Mouse (Mus musculus): ENCODE measurements at regions not wholly inside any gene's neighbourhood (a gene's known extent, or its start where the extent isn't known, plus 50 kb on each side); places are given as distances from the start of the nearest gene placed in this dataset.

- CTCF ChIA-PET = no interaction called here
Measured at GRCm38 (mm10) chr2:50832471-50832870, 316.4 kb downstream of the Rnd3 start.

- CTCF ChIA-PET = interaction anchor here (0.7 kb wide), 1 partner anchor 221 kb away, joined by 4 read pairs; no protein-coding TSS in a partner anchor
Measured at GRCm38 (mm10) chr2:50830056-50830720, 318.7 kb downstream of the Rnd3 start.

DNA sequence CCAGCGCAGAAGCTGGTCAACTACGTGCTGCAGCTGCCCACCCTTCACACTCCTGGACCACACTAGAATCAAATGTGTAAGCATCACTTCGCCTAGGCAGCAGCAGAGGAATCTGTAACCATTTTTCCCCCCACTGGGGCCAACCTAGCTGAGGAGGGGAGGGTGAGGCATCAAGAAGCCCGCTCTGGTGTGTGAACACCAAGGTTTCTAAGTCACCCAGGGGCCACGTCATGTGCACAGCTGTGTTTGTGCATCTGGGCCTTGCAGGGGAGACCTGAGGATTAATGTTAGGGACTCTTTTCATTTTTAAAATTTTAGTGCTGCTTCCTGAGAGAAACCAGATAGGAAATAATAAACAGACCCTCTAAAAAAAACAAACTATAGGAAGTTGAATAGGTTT lies 321.8 kb downstream of the Rnd3 start:
- CTCF ChIA-PET = no interaction called here

- CTCF ChIA-PET = no interaction called here
Measured at GRCm38 (mm10) chr2:50826537-50826936, 322.4 kb downstream of the Rnd3 start.

- CTCF ChIA-PET = no interaction called here
Measured at GRCm38 (mm10) chr2:50825626-50826025, 323.3 kb downstream of the Rnd3 start.

DNA sequence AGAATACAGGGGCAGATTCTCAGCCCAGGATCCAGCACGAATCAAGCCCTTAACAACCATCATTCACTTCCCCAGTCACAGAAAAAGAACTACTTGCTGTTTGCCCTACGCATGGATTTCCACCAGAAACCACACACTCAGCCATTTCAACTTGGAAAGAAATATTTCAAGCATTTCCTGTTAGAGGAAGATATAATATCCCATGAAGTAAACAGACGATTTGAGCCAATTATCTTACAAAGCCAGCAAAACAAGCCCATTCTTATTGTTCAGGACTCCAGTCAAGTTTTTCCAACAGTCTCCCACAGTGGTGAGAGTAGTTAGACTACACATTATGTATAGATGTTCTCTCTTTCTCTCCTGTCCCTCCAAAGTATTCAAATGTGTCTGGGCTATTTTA lies 324.1 kb downstream of the Rnd3 start:
- CTCF ChIA-PET = no interaction called here

DNA sequence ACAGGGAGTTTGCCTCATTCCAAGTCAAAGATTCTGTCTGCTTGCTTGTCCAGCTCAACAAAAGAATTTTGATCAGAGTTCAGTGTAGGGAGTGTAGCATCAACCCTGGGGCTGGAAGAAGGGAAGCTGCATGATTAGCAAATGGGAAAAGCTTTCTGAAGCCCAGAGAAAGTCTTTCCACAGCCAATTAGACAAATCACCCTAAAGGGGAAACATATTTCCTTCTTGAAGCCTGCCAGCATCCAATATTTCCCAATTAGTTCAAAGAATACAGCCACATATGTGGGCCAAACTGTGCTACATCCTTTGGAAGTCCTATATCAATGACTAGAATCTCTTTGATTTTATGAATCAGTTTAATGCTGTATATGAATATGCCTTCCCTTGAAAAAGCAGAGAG lies 326.2 kb downstream of the Rnd3 start:
- CTCF ChIA-PET = no interaction called here

DNA sequence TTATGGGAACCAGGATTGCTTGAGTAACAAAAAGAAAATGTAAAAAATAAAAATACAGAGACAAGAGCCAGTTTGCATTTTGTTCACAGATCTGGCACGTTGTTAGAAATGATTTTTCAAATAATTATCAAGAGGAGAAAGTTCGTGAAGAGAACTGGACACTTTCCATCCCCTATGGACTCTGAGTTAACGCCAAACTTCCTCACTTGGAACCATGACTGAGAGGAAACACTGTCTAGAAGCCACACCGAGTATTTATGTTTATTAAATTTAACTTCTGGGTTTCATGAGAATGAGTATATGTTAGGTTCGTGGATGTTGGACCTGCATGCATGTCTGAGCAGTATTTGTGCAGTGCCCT lies 329.6 kb downstream of the Rnd3 start:
- CTCF ChIA-PET = no interaction called here

DNA sequence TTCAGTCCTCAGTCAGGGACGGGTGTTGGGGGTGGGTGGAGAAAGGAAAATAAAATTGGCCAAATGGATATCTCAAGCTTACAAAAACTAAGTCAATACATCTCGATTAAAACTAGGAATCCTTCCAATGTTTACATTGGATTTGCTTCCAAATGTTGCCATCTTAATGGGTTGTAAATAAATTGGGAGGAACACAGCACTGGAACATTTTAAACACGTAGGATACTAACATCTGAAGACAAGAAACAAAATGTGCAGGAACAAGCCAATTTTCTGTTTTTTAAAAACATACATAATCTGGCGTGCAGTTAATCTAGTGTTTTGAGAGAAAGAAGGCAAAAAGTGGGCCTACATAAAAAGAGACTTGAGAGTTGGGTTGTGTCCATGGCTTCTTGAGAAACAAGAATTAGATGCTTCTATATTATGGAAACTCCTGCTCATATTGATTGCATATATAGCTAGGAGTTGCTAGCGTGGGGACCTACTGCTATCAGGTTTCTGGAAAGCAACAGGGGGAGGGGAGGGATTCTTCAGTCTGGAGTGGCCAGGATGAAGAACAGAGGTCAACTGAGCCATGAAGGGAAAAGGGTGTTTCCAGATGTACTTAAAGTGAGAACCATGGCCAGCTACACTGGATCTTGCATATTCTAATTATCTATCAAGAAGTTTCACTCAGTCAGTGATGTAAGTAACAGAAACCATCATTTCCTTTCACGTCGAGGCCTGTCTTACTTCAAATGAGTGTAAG lies 330.2 kb downstream of the Rnd3 start:
- CTCF ChIA-PET = no interaction called here

- CTCF ChIA-PET = no interaction called here
Measured at GRCm38 (mm10) chr2:50816364-50816763, 332.5 kb downstream of the Rnd3 start.

- CTCF ChIA-PET = no interaction called here
Measured at GRCm38 (mm10) chr2:50815541-50815940, 333.4 kb downstream of the Rnd3 start.

- CTCF ChIA-PET = no interaction called here
Measured at GRCm38 (mm10) chr2:50813568-50814461, 335.1 kb downstream of the Rnd3 start.

GRCm38 (mm10) chr2:50812296-50812695 lies 336.6 kb downstream of the Rnd3 start:
- CTCF ChIA-PET = no interaction called here

DNA sequence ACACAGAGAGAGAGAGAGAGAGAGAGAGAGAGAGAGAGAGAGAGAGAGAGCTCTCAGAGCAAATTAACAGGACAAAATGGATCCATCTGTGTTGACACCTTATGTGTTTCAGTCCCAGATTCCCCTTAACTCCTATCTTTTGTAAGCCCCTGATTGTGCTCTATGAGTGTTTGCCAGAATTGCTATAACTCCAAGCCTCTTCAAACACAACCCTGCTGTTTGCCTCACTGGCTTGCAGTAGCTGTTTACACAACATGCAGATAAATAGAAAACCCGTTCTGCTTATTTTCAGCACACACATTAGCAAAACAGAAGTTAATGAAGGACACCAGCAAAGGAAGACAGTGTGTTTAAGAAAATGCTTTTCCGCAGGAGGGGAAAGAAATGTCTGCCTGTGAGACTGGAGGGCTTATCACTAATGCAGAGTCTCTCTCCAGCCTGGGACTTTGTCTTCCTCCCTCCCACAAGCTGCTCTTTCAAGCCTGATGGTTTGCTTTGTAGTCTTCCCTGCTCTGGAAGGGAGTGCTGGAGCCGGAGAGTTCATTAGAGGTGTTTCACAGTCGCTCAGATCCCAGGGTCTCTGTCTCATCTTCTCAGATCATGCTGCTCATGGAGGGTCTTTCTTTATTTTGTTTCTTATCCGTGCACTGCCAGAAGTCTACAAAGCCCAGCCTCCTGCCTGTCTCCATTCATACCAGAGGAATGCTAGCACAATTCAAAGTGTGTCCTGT lies 338.4 kb downstream of the Rnd3 start:
- CTCF ChIA-PET = no interaction called here

DNA sequence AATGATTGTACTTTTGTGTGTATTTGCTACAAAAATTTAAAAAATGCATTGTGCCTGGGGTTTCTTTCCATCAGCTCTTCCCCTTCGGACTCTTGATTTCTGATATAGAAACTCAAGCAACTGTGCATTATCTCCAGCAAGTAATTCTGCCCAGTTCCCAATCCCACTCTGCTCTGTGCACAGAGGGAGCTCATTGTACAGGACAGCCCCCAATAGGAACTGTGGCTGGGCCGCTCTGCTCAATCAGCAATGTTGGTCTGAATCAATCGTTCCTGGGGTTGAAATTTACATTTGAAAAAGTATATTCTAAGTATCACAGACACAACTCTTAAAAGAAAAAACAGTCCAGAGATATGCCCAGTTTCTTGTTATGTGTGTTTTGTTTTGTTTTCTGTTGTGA lies 339.1 kb downstream of the Rnd3 start:
- CTCF ChIA-PET = no interaction called here

DNA sequence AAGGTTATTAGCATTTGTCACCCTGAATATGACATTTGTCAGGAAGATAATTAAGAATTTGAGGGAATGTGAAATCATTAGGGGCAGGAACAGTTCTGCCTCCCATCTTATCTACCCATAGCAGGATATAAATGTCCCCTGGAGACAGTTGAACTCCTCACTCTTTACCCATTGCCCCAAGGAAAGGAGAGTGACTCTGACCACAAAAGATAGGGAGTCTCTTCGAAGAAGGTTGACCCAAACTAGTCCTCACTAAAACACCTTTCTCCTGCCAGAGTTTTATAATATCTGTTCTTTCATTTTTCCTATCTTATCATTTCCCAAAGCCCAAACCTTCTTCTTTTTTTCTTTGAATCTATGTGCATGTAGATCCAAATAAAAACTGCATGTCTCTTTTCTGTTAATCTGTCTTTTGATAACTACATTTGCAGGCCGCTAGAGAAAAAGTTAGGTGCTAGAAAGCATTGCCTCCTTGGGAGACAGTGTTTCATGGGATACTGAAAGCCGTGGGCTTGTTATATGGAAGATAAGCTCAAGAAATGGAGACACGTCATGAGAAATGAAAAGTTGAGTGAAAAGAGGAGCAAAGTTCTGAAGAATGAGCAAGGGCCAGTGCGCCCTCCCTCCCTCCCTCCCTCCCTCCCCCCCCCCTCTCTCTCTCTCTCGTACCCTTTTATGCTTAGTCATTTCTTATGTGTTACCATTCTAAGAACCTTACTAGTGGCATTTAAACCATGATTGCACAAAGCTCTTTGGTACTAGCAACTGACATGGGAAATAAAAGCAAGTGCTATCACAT lies 341.6 kb downstream of the Rnd3 start:
- CTCF ChIA-PET = no interaction called here

GRCm38 (mm10) chr2:50805645-50806044 lies 343.3 kb downstream of the Rnd3 start:
- CTCF ChIA-PET = no interaction called here

DNA sequence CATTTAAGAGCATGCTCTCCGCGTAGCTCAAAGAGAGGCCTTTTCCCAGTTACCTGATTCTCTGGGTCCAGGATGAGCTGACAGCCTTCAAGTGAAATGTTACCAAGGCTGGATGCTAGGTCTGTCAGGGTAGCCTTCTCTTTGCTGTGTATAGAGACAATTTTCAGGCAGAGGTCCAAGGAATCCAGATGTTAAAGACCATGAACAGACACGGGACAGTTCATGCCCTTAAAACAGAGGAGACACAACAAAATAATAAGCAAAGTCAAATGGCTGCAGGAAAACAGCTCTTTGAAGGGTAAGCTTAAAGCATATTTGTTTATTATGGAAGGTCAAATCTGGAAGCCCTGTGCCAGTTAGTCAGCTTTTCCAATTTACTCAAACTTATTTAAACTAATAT lies 352.8 kb downstream of the Rnd3 start:
- CTCF ChIA-PET = no interaction called here

- CTCF ChIA-PET = no interaction called here
Measured at GRCm38 (mm10) chr2:50793616-50794015, 355.3 kb downstream of the Rnd3 start.

- CTCF ChIA-PET = interaction anchor here (0.6 kb wide), 1 partner anchor 36 kb away, joined by 3 read pairs; no protein-coding TSS in a partner anchor
Measured at GRCm38 (mm10) chr2:50793067-50793466, 355.8 kb downstream of the Rnd3 start.

DNA sequence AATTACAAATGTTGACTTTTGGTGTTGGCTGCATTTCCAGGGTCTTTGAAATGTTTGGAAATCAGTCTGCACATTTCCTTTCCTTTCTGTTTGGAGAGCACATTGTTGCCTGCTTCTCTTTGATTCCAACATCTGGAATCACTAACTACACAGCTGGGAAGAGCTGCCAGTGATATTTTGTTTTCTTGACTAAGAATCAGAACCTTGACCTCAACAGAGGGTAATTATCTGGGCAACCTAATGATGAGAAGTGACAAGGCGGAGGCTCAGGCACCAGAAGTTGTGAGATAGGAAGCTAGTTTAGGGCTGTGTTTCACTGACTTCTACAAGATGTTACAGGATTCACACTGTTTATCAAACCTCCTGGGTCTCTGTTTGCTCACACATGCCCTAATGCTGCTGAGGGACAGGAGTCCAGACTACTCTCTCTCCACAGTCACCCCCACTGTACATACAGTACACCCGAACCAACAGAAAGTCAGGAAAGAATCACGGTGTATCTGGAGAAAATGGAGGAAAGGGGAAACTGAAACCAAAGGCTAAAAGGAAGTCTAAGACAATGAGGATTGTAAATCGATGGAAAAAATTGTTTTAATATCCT lies 359.8 kb downstream of the Rnd3 start:
- CTCF ChIA-PET = interaction anchor here (0.7 kb wide), 1 partner anchor 90 kb away, joined by 3 read pairs; no protein-coding TSS in a partner anchor
